In genomic region chr1:104817510-104817909, GRCm38 (mm10) we compare ENCODE assay signal across 20 mouse cellular contexts. TPM values are rescaled to one million over a fixed set of nuclear protein-coding genes. Genes with fewer than 3 reads are reported as not detected.
DNase-seq lines count a peak whose midpoint lies in the region; ATAC-seq and TF ChIP-seq lines count a peak whose summit lies in the region.
"Had no signal": no experiment of that assay in that cellular context is flagged by ENCODE, and none has a peak within 500 bp of the region (broad histone marks: within the 10 kb centered on the region; RNA-seq: fewer than 3 reads in every experiment).

No protein-coding gene starts in this region.

- H3K9me3 ChIP-seq in heart, embryonic 11.5 days (replicated peaks; ENCODE audit: control insufficient read depth, low read length), result no peaks in the 10 kb centered on the region
- no peaks in the 10 kb centered on the region for H3K9me3 ChIP-seq in heart, embryonic 14.5 days (ENCODE audit: control insufficient read depth, low read length)
- H3K9me3 ChIP-seq in hindbrain, postnatal 0 days (ENCODE audit: low read length), result no peaks in the 10 kb centered on the region
- H3K9me3 ChIP-seq: embryonic facial prominence, embryonic 12.5 days; forebrain, embryonic 15.5 days; hindbrain, embryonic 10.5 days had no signal

- peak overlapping the region; percentile 68 for H3K27ac ChIP-seq in heart, adult 2 months
- peak overlapping the region; percentile 47; the same call in 1 of the 2 replicates for H3K27ac ChIP-seq in heart, embryonic 11.5 days (ENCODE audit: low read depth, low read length)
- peak overlapping the region; percentile 77 to 83; a peak in 3 of 4 replicates for H3K27ac ChIP-seq in heart, embryonic 14.5 days (replicated peaks in 1 of 2; ENCODE audit: control insufficient read depth in 1 of 2, insufficient read depth in 1 of 2, low read depth in 2 of 2, low read length in 2 of 2)
- no peak overlapping the region for H3K27ac ChIP-seq in left cerebral cortex, adult 2 months
- H3K27ac ChIP-seq in hindbrain, postnatal 0 days, result no peak overlapping the region
- H3K27ac ChIP-seq: embryonic facial prominence, embryonic 12.5 days; forebrain, embryonic 15.5 days; hindbrain, embryonic 10.5 days; hindbrain, embryonic 14.5 days had no signal

- no peak overlapping the region for H3K4me2 ChIP-seq in heart, embryonic 11.5 days
- peak overlapping the region; percentile 37 for H3K4me2 ChIP-seq in heart, embryonic 14.5 days (ENCODE audit: low read length)
- no peak overlapping the region for H3K4me2 ChIP-seq in hindbrain, postnatal 0 days (ENCODE audit: low read depth, low read length)
- H3K4me2 ChIP-seq: embryonic facial prominence, embryonic 12.5 days; forebrain, embryonic 15.5 days; hindbrain, embryonic 14.5 days had no signal

- H3K79me2 ChIP-seq in heart, adult 2 months (replicated peaks; ENCODE audit: control insufficient read depth, insufficient read depth, low read length), result no peaks in the 10 kb centered on the region

- intact Hi-C loops in heart, adult 2 months (cut with DNase I), result no loop called here
- intact Hi-C loops in heart, postnatal 10 days (cut with DNase I), result loop anchor here (5.0 kb wide), 1 partner anchor 50 kb away; the partner anchor contains the start of gene Cdh20
- intact Hi-C loops in left cerebral cortex, adult 2 months (cut with DNase I), result loop anchor here (5.0 kb wide), 1 partner anchor 45 kb away; no protein-coding TSS in a partner anchor

- WGBS in heart, adult 2 months, result 21% methylated on average over 2 of the region's 2 CpGs
- 29% methylated on average over 2 of the region's 2 CpGs for WGBS in heart, embryonic 11.5 days (ENCODE audit: insufficient replicate concordance)
- WGBS in heart, embryonic 14.5 days, result 15% methylated on average over 2 of the region's 2 CpGs
- 87% methylated on average over 2 of the region's 2 CpGs for WGBS in hindbrain, postnatal 0 days

- H3K4me3 ChIP-seq in heart, adult 2 months, result no peak overlapping the region
- H3K4me3 ChIP-seq in heart, embryonic 11.5 days (ENCODE audit: low read depth, low read length), result no peak overlapping the region
- no peak overlapping the region for H3K4me3 ChIP-seq in heart, embryonic 14.5 days (ENCODE audit: control insufficient read depth in 1 of 2, insufficient read depth in 1 of 2, low read depth in 1 of 2, low read length in 2 of 2)
- no peak overlapping the region for H3K4me3 ChIP-seq in left cerebral cortex, adult 2 months
- H3K4me3 ChIP-seq in hindbrain, postnatal 0 days (ENCODE audit: low read length), result no peak overlapping the region
- H3K4me3 ChIP-seq: embryonic facial prominence, embryonic 12.5 days; forebrain, embryonic 15.5 days; hindbrain, embryonic 10.5 days had no signal

- no peak overlapping the region for H3K9ac ChIP-seq in heart, adult 2 months (ENCODE audit: low read depth, low read length)
- no peak overlapping the region for H3K9ac ChIP-seq in heart, embryonic 11.5 days (ENCODE audit: low read depth, low read length)
- H3K9ac ChIP-seq in heart, embryonic 14.5 days (ENCODE audit: low read length), result no peak overlapping the region
- no peak overlapping the region for H3K9ac ChIP-seq in hindbrain, postnatal 0 days (replicated peaks; ENCODE audit: low read length)
- H3K9ac ChIP-seq: embryonic facial prominence, embryonic 12.5 days; forebrain, embryonic 15.5 days; hindbrain, embryonic 14.5 days had no signal

- H3K36me3 ChIP-seq in heart, adult 2 months (ENCODE audit: control insufficient read depth, insufficient read depth, low read length), result 0 out of 2 replicates have a peak, but pooled peaks cover 2% of the 10 kb centered on the region
- no peaks in the 10 kb centered on the region for H3K36me3 ChIP-seq in heart, embryonic 11.5 days (ENCODE audit: control insufficient read depth, insufficient read depth, low read length)
- no peaks in the 10 kb centered on the region for H3K36me3 ChIP-seq in heart, embryonic 14.5 days (ENCODE audit: control insufficient read depth, insufficient read depth, low read length)
- H3K36me3 ChIP-seq in hindbrain, postnatal 0 days (ENCODE audit: insufficient read depth, low read length), result no peaks in the 10 kb centered on the region
- H3K36me3 ChIP-seq: embryonic facial prominence, embryonic 12.5 days; forebrain, embryonic 15.5 days; hindbrain, embryonic 10.5 days had no signal

- H3K4me1 ChIP-seq in heart, adult 2 months (ENCODE audit: control insufficient read depth, insufficient read depth, low read length), result no peaks in the 10 kb centered on the region
- H3K4me1 ChIP-seq in heart, embryonic 11.5 days (ENCODE audit: control insufficient read depth, insufficient read depth, low read length), result no peaks in the 10 kb centered on the region; the same call in 1 of the 2 replicates
- H3K4me1 ChIP-seq in heart, embryonic 14.5 days (ENCODE audit: control insufficient read depth in 2 of 2, insufficient read depth in 2 of 2, low read length in 2 of 2), result peaks cover 0 to 13% of the 10 kb centered on the region in 2 experiments; a peak in 2 of 4 replicates
- no peaks in the 10 kb centered on the region for H3K4me1 ChIP-seq in hindbrain, postnatal 0 days (ENCODE audit: insufficient read depth, low read length)
- H3K4me1 ChIP-seq: embryonic facial prominence, embryonic 12.5 days; hindbrain, embryonic 10.5 days had no signal

- no peak for TF ChIP-seq CTCF in heart, adult 2 months (IDR thresholded peaks at IDR 0.05)
- TF ChIP-seq CTCF in left cerebral cortex, adult 2 months (IDR thresholded peaks at IDR 0.05), result no peak
- no peak for TF ChIP-seq CTCF in hindbrain, postnatal 0 days (IDR thresholded peaks at IDR 0.05; ENCODE audit: low read depth)

- no peak for TF ChIP-seq EP300 in heart, adult 2 months (IDR thresholded peaks at IDR 0.05; ENCODE audit: insufficient read depth, low read depth, low read length)

- H3K27me3 ChIP-seq in heart, adult 2 months (ENCODE audit: control insufficient read depth, insufficient read depth, low read length), result no peaks in the 10 kb centered on the region
- H3K27me3 ChIP-seq in heart, embryonic 11.5 days (ENCODE audit: control insufficient read depth, insufficient read depth, low read length), result no peaks in the 10 kb centered on the region
- no peaks in the 10 kb centered on the region for H3K27me3 ChIP-seq in heart, embryonic 14.5 days (ENCODE audit: control insufficient read depth, insufficient read depth, low read length)
- H3K27me3 ChIP-seq in hindbrain, postnatal 0 days (ENCODE audit: insufficient read depth, low read length), result no peaks in the 10 kb centered on the region
- H3K27me3 ChIP-seq: embryonic facial prominence, embryonic 12.5 days; forebrain, embryonic 15.5 days had no signal

- ATAC-seq in heart, embryonic 11.5 days (replicated peaks; ENCODE audit: insufficient number of reproducible peaks, low FRiP score, low TSS enrichment), result no peak; the same call in 1 of the 2 replicates
- ATAC-seq in heart, embryonic 14.5 days (ENCODE audit: insufficient number of reproducible peaks, insufficient read depth, low FRiP score, low read depth), result peak; percentile 72; the same call in 1 of the 2 replicates
- ATAC-seq in hindbrain, postnatal 0 days, result no peak
- ATAC-seq: forebrain, embryonic 15.5 days; intestine, postnatal 0 days had no signal

- TF ChIP-seq POLR2A in heart, adult 2 months (IDR thresholded peaks at IDR 0.05; ENCODE audit: insufficient read depth, low read depth, low read length), result no peak

- no peak for DNase-seq in heart, adult 2 months
- DNase-seq in heart, postnatal 4 days, result no peak
- peak; percentile 18 to 20 for DNase-seq in heart, postnatal 10 days
- no peak for DNase-seq in left cerebral cortex, adult 2 months (ENCODE audit: extremely low spot score in 1 of 2, low spot score in 2 of 2)
- no peak for DNase-seq in hindbrain, postnatal 0 days (ENCODE audit: low spot score)
- DNase-seq: adrenal gland, postnatal 10 days; cerebellum, adult 11 months; cerebellum, adult 8-10 months; cerebellum, postnatal 25 days; gastrocnemius, postnatal 10 days; kidney, adult 8-10 months had no signal

RNA-seq across cellular contexts. Expression of gene Cdh20, which starts 49.2 kb away (rescaled TPM):
- 1 to 10 TPM in 1 of 2 experiments, under 1 TPM in 1; 0.81 to 1.0 TPM for total RNA-seq in heart, adult 2 months (2021)
- 1.9 and 3.3 TPM in 2 replicates for polyA plus RNA-seq in heart, adult 2 months (2012; rRNA removed)
- 1 to 10 TPM; 2.4 to 2.9 TPM for total RNA-seq in heart, postnatal 4 days (2021)
- 0.47 and 0.69 TPM in 2 replicates for polyA plus RNA-seq in heart, embryonic 11.5 days (2014; fragmentation: Nextera tagmentation; extraction: Ambion mirVana)
- 1.3 and 1.4 TPM in 2 replicates for polyA plus RNA-seq in heart, embryonic 14.5 days (2014; fragmentation: Nextera tagmentation; extraction: Ambion mirVana)
- total RNA-seq in heart, postnatal 10 days (2021), result 1 to 10 TPM; 1.5 to 1.7 TPM
- total RNA-seq in left cerebral cortex, adult 2 months (2021), result 10 to 100 TPM; 19.1 to 19.2 TPM
- 17.0 and 18.3 TPM in 2 replicates for total RNA-seq in hindbrain, postnatal 0 days (2014; rRNA removed)
- polyA plus RNA-seq in hindbrain, postnatal 0 days (2015; fragmentation: Nextera tagmentation; extraction: Ambion mirVana), result 4.6 and 5.6 TPM in 2 replicates
- total RNA-seq: MEL had no signal
- polyA plus RNA-seq: C2C12 had no signal

Comparison
In these comparisons a context has a peak if more than half of its experiments do, and no peak if none do; other contexts are left out.
1. DNase-seq: peak in heart, postnatal 10 days (2 of 2); none in heart, adult 2 months (0 of 2), heart, postnatal 4 days (single experiment), left cerebral cortex, adult 2 months (0 of 2) and hindbrain, postnatal 0 days (single experiment).
2. H3K27ac ChIP-seq: peak in heart, adult 2 months (single experiment), heart, embryonic 11.5 days (single experiment) and heart, embryonic 14.5 days (2 of 2); none in left cerebral cortex, adult 2 months (single experiment) and hindbrain, postnatal 0 days (single experiment).